Mouse (Mus musculus) testis, adult 2 months (tissue): Measurements from ENCODE around the gene Hint1.

Source experiments
- CTCF ChIP-seq: fragments of 200-500 bp; IDR thresholded peaks from 2 replicates; pipeline ENCODE4 v1.5.1; 2012; ENCODE audit warnings: low read depth, mild to moderate bottlenecking, inconsistent platforms, low read length, moderate library complexity; ENCODE audit not compliant: control insufficient read depth, insufficient read depth, insufficient replicate concordance
- POLR2A ChIP-seq: fragments of 200-500 bp; IDR thresholded peaks from 2 replicates; pipeline ENCODE4 v1.6.1; 2012; ENCODE audit warnings: low read depth, mild to moderate bottlenecking, inconsistent platforms, low read length, moderate library complexity; ENCODE audit not compliant: control insufficient read depth

- TF ChIP-seq CTCF (no peak), POLR2A (no peak)
These were observed 39.7 kb downstream of the Hint1 start for GRCm38 (mm10) chr11:54905931-54906330.
